Mouse (Mus musculus) heart, adult 9 months (tissue): Measurements from ENCODE around the gene Nfu1.

ENCODE experiments used
- DNase-seq, 2 experiments: peaks; one replicate each; pipeline ENCODE4 v3.0.0; 2022; ENCODE audit warnings: low spot score in 2 of 2

Nfu1 gene

GRCm38 (mm10) chr6:87008887-87009286 lies at the start of gene Nfu1:
Gene Nfu1 (plus strand): TSS chr6:87009236.
- DNase-seq, result no peak

- no peak for DNase-seq
Observed at GRCm38 (mm10) chr6:86963987-86964685, 44.9 kb upstream of the Nfu1 start.

- no peak for DNase-seq
Observed at GRCm38 (mm10) chr6:86967166-86967565, 41.9 kb upstream of the Nfu1 start.

GRCm38 (mm10) chr6:86973956-86974355 lies 35.1 kb upstream of the Nfu1 start:
- DNase-seq, result no peak

- DNase-seq, result no peak
Observed at GRCm38 (mm10) chr6:86978156-86978908, 30.7 kb upstream of the Nfu1 start.

GRCm38 (mm10) chr6:86978909-86979265 lies 30.1 kb upstream of the Nfu1 start:
- no peak for DNase-seq

GRCm38 (mm10) chr6:86981206-86981605 lies 27.8 kb upstream of the Nfu1 start:
- DNase-seq, result no peak

- no peak for DNase-seq
Observed at GRCm38 (mm10) chr6:86985314-86986106, 23.5 kb upstream of the Nfu1 start.

GRCm38 (mm10) chr6:86989576-86989975 lies 19.5 kb upstream of the Nfu1 start:
- peak in 1 of 2 experiments; percentile 56 for DNase-seq

GRCm38 (mm10) chr6:86991041-86991440 lies 18.0 kb upstream of the Nfu1 start:
- DNase-seq, result peak in 1 of 2 experiments; percentile 54

GRCm38 (mm10) chr6:86992349-86992748 lies 16.7 kb upstream of the Nfu1 start:
- DNase-seq, result no peak

- DNase-seq, result no peak
Observed at GRCm38 (mm10) chr6:86994254-86994653, 14.8 kb upstream of the Nfu1 start.

- peak in 1 of 2 experiments; percentile 42 for DNase-seq
Observed at GRCm38 (mm10) chr6:86996629-86997307, 12.3 kb upstream of the Nfu1 start.

GRCm38 (mm10) chr6:86997360-86997759 lies 11.7 kb upstream of the Nfu1 start:
- no peak for DNase-seq

- no peak for DNase-seq
Observed at GRCm38 (mm10) chr6:87001995-87002394, 7.0 kb upstream of the Nfu1 start.

- peak; percentile 74 to 86 for DNase-seq
Observed at GRCm38 (mm10) chr6:87002521-87003055, 6.4 kb upstream of the Nfu1 start.

- no peak for DNase-seq
Observed at GRCm38 (mm10) chr6:87004099-87004498, 4.9 kb upstream of the Nfu1 start.

GRCm38 (mm10) chr6:87005577-87005976 lies 3.5 kb upstream of the Nfu1 start:
- no peak for DNase-seq

- peak; percentile 93 for DNase-seq
Observed at GRCm38 (mm10) chr6:87009692-87010328, 774 bp downstream of the Nfu1 start.

- no peak for DNase-seq
Observed at GRCm38 (mm10) chr6:87016916-87017315, 7.9 kb downstream of the Nfu1 start.

GRCm38 (mm10) chr6:87018874-87019273 lies 9.8 kb downstream of the Nfu1 start:
- DNase-seq, result no peak
